Mouse (Mus musculus) lung, postnatal 0 days (tissue): ENCODE measurements around the gene Gm5800.

Source experiments
- CTCF ChIP-seq: IDR thresholded peaks from 2 replicates; pipeline ENCODE4 v1.5.1; 2016; ENCODE audit warnings: antibody characterized with exemption, mild to moderate bottlenecking
- EP300 ChIP-seq: IDR thresholded peaks from 2 replicates; pipeline ENCODE4 v1.6.1; 2016; ENCODE audit warnings: antibody characterized with exemption, mild to moderate bottlenecking, control low read depth

GRCm38 (mm10) chr14:51739150-51739993, 22.4 kb upstream of the Gm5800 start:
- TF ChIP-seq EP300, result no peak
- TF ChIP-seq CTCF, result no peak
